Mouse (Mus musculus): ENCODE results near the gene Mta3.

DNA sequence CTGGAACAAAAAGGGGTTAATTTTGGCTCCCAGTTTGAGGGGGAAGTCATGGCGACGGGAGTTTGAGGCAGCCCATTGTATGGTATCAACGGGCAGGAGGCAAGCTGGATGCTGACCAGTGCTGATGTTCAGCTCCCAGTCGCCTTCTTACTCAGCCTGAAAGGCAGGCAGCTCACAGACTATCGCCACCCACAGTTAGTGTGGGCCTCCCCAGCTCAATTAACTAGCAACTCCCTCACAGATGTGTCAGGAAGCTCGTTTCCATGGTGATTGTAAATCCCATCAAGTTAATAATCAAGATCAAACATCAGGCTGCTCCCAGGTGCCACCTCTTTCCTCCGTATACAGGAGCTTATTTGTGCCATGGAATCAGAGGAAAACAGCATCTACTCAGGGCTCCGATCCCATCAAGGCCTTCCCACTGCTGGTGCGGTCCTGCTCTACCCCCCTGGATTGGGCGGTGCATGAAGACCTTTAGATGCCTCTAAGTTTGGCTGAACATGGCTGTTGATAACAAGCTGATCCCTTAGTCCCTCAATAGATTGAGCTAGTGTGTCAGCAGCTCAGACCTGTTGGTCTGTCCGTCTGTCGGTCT lies 143.2 kb downstream of the Mta3 start:
- TF ChIP-seq CTCF (IDR thresholded peaks at IDR 0.05; ENCODE audit: extremely low read depth, insufficient read length, insufficient replicate concordance, low read depth, low read length) (no peak), POLR2A (IDR thresholded peaks at IDR 0.05; ENCODE audit: low read depth, low read length) (no peak)
